Mouse (Mus musculus) brain, embryonic 14.5 days (tissue): ENCODE data around the gene Lca5. TPM values are rescaled to one million over a fixed set of nuclear protein-coding genes. Genes with fewer than 3 reads are reported as not detected.
A peak's percentile ranks its signal among the peaks of the same experiment; 100 is the strongest.

ENCODE experiments used
- DNase-seq: peaks from one replicate; pipeline ENCODE4 v3.0.0-alpha.2; 2011; ENCODE audit warnings: low read depth
- CTCF ChIP-seq: fragments of 200-500 bp; IDR thresholded peaks from 2 replicates; pipeline ENCODE4 v1.5.1; 2012; ENCODE audit warnings: inconsistent platforms, mild to moderate bottlenecking, moderate library complexity, borderline replicate concordance; ENCODE audit not compliant: insufficient read depth, insufficient read length; ENCODE audit errors: extremely low read depth
- POLR2A ChIP-seq: fragments of 200-500 bp; IDR thresholded peaks from 2 replicates; pipeline ENCODE4 v1.6.1; 2012; ENCODE audit warnings: mild to moderate bottlenecking, inconsistent platforms, borderline replicate concordance; ENCODE audit not compliant: poor library complexity, insufficient read depth, insufficient read length, severe bottlenecking; ENCODE audit errors: extremely low read depth
- polyA plus RNA-seq: library from polyadenylated mRNA; depleted of rRNA; stranded (reverse); fragments of >200 nt; gene quantifications from 2 replicates; pipeline ENCODE4 v1.2.3, GENCODE M21; 2012; rRNA removed

The Lca5 gene
- polyA plus RNA-seq, 1 experiment = 21.8 TPM

- TF ChIP-seq CTCF = no peak
- TF ChIP-seq POLR2A = no peak
- DNase-seq = peak; percentile 69
Observed at GRCm38 (mm10) chr9:83350613-83351012, 90.3 kb downstream of the Lca5 start.

DNA sequence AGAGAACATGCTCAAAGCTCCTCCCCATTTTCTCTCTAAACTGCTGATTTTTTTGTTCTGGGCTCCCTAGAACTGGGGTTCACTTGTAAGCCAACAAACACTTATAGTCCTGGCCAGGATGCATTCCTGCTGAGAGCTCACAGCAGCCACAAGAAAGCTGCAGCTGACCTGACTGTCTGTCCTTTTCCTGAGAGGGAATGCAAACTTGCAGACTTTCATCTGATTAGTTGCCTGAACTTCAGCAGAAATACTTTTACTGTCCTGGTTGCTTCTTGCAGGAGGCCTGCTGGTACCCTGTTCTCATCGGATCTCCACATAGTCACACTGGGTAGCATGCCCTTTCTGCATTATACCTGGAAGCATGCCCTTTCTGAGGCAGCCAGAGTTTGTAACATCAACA lies 91.0 kb downstream of the Lca5 start:
- peak; percentile 33 for DNase-seq
- TF ChIP-seq POLR2A (no peak), CTCF (no peak)

DNA sequence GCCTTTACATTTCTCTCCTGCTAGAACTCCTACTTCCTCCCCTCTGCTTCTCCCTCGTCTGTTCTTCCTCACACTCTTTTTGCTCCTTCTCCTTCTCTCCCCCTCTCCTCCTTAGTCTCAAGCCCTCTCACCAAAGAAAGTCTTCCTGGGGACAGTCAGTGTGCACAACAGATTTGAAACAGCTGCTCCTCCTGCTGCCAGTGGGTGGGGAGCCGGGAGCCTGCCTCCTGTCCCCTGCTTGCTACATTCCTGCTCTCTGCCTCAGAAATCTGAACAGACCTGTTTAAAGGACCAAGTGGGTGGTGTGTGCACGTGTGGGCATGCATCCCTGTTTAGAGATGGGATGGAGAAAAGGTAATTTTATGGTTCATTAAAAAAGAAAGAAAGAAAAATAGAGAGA lies 91.4 kb downstream of the Lca5 start:
- TF ChIP-seq CTCF = no peak
- no peak for TF ChIP-seq POLR2A

DNA sequence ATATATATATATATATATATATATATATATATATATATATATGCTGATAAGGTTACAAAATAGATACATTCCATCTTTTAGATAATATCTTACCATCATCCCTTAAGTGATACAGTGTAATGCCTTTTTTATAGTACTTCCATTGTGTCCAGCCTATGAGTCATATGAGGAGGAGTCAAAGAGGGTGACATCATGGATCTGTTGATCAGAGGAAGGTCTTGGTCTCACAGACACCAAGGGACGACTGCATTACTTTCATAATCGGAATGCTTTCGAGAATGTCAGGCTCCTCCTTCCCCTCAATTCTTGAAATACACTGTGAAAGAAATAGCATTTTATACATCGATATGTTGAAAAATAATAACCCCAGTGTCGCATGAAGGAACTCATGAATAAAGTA lies 93.4 kb downstream of the Lca5 start:
- DNase-seq = no peak

More for the DNA sequence above, 91.4 kb downstream of the Lca5 start:
- peak; percentile 69 for DNase-seq

GRCm38 (mm10) chr9:83342491-83343370 lies 98.2 kb downstream of the Lca5 start:
- no peak for DNase-seq
- no peak for TF ChIP-seq CTCF

More for the DNA sequence above, 93.4 kb downstream of the Lca5 start:
- TF ChIP-seq CTCF (no peak), POLR2A (no peak)

Other genes with a start within 250 kb of the Lca5 start
- gene Sh3bgrl2, start 107.2 kb upstream of the Lca5 start, polyA plus RNA-seq = 8.6 and 9.3 TPM in 2 replicates